In genomic region chr7:113188091-113188490, GRCm38 (mm10) we compare ENCODE assay signal across 19 mouse cellular contexts.
"Had no signal": no experiment of that assay in that cellular context is flagged by ENCODE, and none has a peak within 500 bp of the region (broad histone marks: within the 10 kb centered on the region; RNA-seq: fewer than 3 reads in every experiment).

No protein-coding gene starts in this region.

- H3K36me3 ChIP-seq: lung, embryonic 15.5 days; midbrain, embryonic 10.5 days; midbrain, embryonic 12.5 days; neural tube, embryonic 13.5 days; neural tube, embryonic 15.5 days had no signal

- DNase-seq: liver, postnatal 0 days; lung, adult 2 months; lung, postnatal 4 days; midbrain, embryonic 14.5 days; right cerebral cortex, adult 18-20 months; right cerebral cortex, postnatal 25 days; right cerebral cortex, postnatal 4 days; spleen, adult 18-20 months; thymus, adult 18-20 months; thymus, postnatal 14 days; thymus, postnatal 36 days had no signal

- H3K9me3 ChIP-seq: lung, embryonic 15.5 days; midbrain, embryonic 10.5 days; midbrain, embryonic 12.5 days; neural tube, embryonic 13.5 days; neural tube, embryonic 15.5 days had no signal

- ATAC-seq: liver, postnatal 0 days; lung, postnatal 0 days; midbrain, embryonic 16.5 days had no signal

- H3K27me3 ChIP-seq: lung, embryonic 15.5 days; midbrain, embryonic 12.5 days; neural tube, embryonic 13.5 days; neural tube, embryonic 15.5 days had no signal

- H3K4me1 ChIP-seq: midbrain, embryonic 12.5 days; neural tube, embryonic 13.5 days; neural tube, embryonic 15.5 days had no signal

- H3K27ac ChIP-seq: lung, embryonic 15.5 days; midbrain, embryonic 10.5 days; midbrain, embryonic 12.5 days; neural tube, embryonic 13.5 days; neural tube, embryonic 15.5 days had no signal

- H3K4me2 ChIP-seq: lung, embryonic 15.5 days; midbrain, embryonic 12.5 days; neural tube, embryonic 13.5 days; neural tube, embryonic 15.5 days had no signal

- H3K4me3 ChIP-seq: lung, embryonic 15.5 days; midbrain, embryonic 10.5 days; midbrain, embryonic 12.5 days; myocyte; neural tube, embryonic 13.5 days; neural tube, embryonic 15.5 days had no signal

- H3K9ac ChIP-seq: liver, postnatal 0 days; lung, embryonic 15.5 days; midbrain, embryonic 12.5 days; neural tube, embryonic 13.5 days; neural tube, embryonic 15.5 days had no signal
